Mouse (Mus musculus) frontal cortex, adult (tissue): ENCODE data around the gene Itpr2.

Source experiments
- ATAC-seq: cut with Nextera tagmentation; 2 replicates; pipeline ENCODE4 v1.9.2; 2017; ENCODE audit warnings: mild to moderate bottlenecking, moderate library complexity, mixed read lengths; ENCODE audit not compliant: low TSS enrichment

Itpr2 gene

GRCm38 (mm10) chr6:146346545-146347195 lies 155.4 kb downstream of the Itpr2 start:
- no peak for ATAC-seq

GRCm38 (mm10) chr6:146344732-146345131 lies 157.3 kb downstream of the Itpr2 start:
- ATAC-seq, result no peak

- ATAC-seq, result no peak
These were observed 158.2 kb downstream of the Itpr2 start for GRCm38 (mm10) chr6:146343671-146344384.

GRCm38 (mm10) chr6:146342995-146343394 lies 159.0 kb downstream of the Itpr2 start:
- ATAC-seq, result peak; percentile 97

- no peak for ATAC-seq
These were observed 160.1 kb downstream of the Itpr2 start for GRCm38 (mm10) chr6:146341934-146342333.

GRCm38 (mm10) chr6:146341413-146341812 lies 160.6 kb downstream of the Itpr2 start:
- no peak for ATAC-seq

GRCm38 (mm10) chr6:146340951-146341350 lies 161.1 kb downstream of the Itpr2 start:
- no peak for ATAC-seq

GRCm38 (mm10) chr6:146339779-146340178 lies 162.2 kb downstream of the Itpr2 start:
- no peak for ATAC-seq

- no peak for ATAC-seq
These were observed 164.8 kb downstream of the Itpr2 start for GRCm38 (mm10) chr6:146337237-146337636.

- ATAC-seq, result no peak
These were observed 166.8 kb downstream of the Itpr2 start for GRCm38 (mm10) chr6:146335191-146335590.

- ATAC-seq, result no peak
These were observed 168.5 kb downstream of the Itpr2 start for GRCm38 (mm10) chr6:146333506-146333905.

GRCm38 (mm10) chr6:146331017-146331669 lies 170.9 kb downstream of the Itpr2 start:
- ATAC-seq, result peak; percentile 27; the same call in 1 of the 2 replicates

- no peak for ATAC-seq
These were observed 172.9 kb downstream of the Itpr2 start for GRCm38 (mm10) chr6:146329079-146329478.

GRCm38 (mm10) chr6:146326631-146327030 lies 175.4 kb downstream of the Itpr2 start:
- ATAC-seq, result no peak

- ATAC-seq, result no peak
These were observed 177.3 kb downstream of the Itpr2 start for GRCm38 (mm10) chr6:146324541-146325204.

- peak; percentile 20; the same call in 1 of the 2 replicates for ATAC-seq
These were observed 179.5 kb downstream of the Itpr2 start for GRCm38 (mm10) chr6:146322555-146322954.

- peak; percentile 85 for ATAC-seq
These were observed 180.1 kb downstream of the Itpr2 start for GRCm38 (mm10) chr6:146321951-146322350.

- no peak for ATAC-seq
These were observed 185.6 kb downstream of the Itpr2 start for GRCm38 (mm10) chr6:146316415-146316814.

GRCm38 (mm10) chr6:146315153-146315552 lies 186.9 kb downstream of the Itpr2 start:
- ATAC-seq, result no peak

- ATAC-seq, result no peak
These were observed 187.7 kb downstream of the Itpr2 start for GRCm38 (mm10) chr6:146314304-146314703.

- ATAC-seq, result no peak
These were observed 188.6 kb downstream of the Itpr2 start for GRCm38 (mm10) chr6:146313396-146313795.

- ATAC-seq, result no peak
These were observed 191.8 kb downstream of the Itpr2 start for GRCm38 (mm10) chr6:146310210-146310609.
